Mouse (Mus musculus): ENCODE data around the gene Gm39115. TPM values are rescaled to one million over a fixed set of nuclear protein-coding genes. Genes with fewer than 3 reads are reported as not detected.

Gene Gm39115
- polyA plus RNA-seq, 1 experiment from 2014 or later = not detected

DNA sequence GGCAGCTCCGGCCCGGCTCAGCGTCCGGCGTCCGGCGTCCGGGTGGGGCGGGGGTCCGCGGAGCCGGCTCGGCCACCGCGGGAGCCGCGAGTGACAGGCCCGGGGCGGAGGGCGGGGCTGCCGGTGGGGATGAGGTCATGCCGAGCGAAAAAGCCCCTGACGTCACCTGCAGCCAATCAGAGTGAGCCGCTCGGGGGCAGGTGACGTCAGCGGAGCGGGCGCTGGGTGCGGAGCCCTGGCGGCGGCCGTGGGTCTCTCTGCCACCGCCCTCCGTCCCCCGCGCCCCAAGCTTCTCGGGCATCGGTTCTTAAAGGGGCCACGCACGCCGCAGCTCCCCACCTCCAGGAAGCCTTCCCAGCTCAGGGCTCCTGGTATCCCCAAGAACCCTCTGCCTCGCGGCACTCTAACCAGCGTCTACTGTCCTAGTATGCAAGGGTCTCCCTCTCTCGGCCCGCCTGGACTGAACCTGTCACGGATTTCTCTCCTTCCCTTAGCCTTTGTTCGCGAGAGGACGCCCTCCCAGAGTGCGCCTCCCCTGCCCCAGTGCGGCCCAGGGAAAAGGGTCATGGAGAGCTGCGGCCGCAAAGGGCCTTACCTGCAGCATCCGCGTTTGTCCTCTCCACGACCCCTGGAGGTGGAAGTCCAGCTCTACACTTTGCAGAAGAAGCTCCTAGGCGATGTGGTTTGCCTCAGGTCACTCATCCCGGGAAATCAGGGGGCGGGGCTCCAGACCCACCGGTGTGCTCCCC lies 40.5 kb downstream of the Gm39115 start, which contains the start of gene Dusp8:
Dusp8 (minus strand) TSS at position 661 of the 749 bp plus-strand sequence.
- Histone ChIP-seq H3K9me3 (replicated peaks) (no peaks in the 10 kb centered on the region), H3K27ac (replicated peaks) (0 out of 2 replicates have a peak within 1 kb of the TSS, but pooled peaks have one; percentile 22), H3K9ac (peak within 1 kb of the TSS; percentile 50), H3K4me1 (peaks cover 18% of the 10 kb centered on the region), H3K4me2 (replicated peaks) (peak within 1 kb of the TSS; percentile 92), H3K36me3 (no peaks in the 10 kb centered on the region), H3K27me3 (peaks cover 70% of the 10 kb centered on the region), H3K4me3 (replicated peaks) (peak within 1 kb of the TSS; percentile 73)
- peak; percentile 80 for ATAC-seq (ENCODE audit: insufficient number of reproducible peaks, low FRiP score, low TSS enrichment, low read depth)
- WGBS = under 1% methylated on average over 57 of the region's 63 CpGs

DNA sequence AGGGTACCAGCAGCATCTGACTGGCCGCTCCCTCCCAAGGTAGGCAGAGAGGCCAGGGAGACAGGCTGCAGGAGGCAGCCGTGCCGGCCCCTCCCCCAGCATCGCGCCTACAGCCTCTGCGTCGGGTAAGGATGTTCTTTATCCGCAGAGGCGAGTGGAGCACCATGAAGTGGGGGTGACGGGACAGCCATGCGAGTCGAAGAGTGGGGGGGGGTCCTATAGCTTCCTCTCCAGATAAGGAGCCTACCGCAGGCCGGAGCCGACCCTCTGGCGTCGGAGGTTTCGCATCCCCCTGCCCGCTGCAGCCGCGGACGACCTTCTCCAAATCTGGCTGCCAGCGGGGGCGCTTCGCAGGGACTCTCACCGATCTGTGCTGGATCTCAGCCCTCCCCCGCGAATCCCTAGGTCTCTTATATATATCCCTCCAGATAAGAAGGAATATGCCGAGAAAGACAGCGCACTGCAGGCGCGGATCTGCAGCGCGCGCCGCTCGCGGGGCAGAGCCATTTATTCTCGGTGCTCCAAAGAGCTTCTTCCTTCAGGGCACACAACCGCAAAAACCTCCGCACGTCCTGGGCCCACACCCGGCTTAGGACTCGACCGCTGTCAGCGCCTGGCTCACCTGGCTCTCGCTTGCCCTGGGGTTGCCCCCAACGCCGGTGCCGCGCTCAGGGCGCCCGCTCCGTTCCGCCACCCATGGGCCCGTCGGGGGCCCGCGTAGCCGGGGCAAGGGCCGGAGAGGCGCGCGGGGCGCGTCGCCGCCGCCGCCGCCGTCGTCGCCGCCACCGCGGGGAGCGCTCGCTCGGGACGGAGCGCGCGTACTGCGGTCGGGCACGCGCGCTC lies 41.3 kb downstream of the Gm39115 start:
- Histone ChIP-seq H3K36me3 (no peaks in the 10 kb centered on the region), H3K4me2 (replicated peaks) (peak overlapping the region; percentile 92), H3K27ac (replicated peaks) (peak overlapping the region; percentile 22; the same call in 1 of the 2 replicates), H3K4me3 (replicated peaks) (peak overlapping the region; percentile 73), H3K4me1 (peaks cover 22% of the 10 kb centered on the region), H3K9ac (peak overlapping the region; percentile 50), H3K9me3 (replicated peaks) (no peaks in the 10 kb centered on the region), H3K27me3 (peaks cover 79% of the 10 kb centered on the region)
- ATAC-seq (ENCODE audit: insufficient number of reproducible peaks, low FRiP score, low TSS enrichment, low read depth) = peak; percentile 5; the same call in 1 of the 2 replicates
- under 1% methylated on average over 89 of the region's 89 CpGs for WGBS

DNA sequence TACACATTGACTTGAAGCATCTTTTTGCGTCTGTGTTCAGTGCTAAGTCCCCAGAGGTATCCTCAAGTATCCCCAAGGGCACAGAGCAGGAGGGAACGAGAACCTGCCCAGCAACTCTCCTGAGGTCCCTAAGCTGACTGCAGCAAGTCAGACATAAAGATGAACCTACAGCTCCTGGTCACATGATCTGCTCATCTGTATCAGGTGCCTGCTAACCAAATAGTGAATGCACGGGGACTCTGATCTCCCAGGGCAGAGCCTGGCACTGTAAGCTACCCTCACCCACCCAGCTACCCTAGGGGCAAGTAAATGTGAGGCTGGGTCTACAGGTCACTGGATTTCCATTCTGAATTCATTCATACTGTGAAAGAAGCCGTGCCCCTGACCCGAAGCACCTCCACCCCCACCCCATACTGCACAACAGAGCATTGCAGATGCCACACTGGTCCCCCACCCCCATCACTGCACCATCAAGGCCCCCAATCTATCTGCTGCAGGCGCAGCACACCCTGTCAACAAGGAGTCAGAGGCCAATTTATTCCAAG lies 42.1 kb downstream of the Gm39115 start:
- H3K27ac ChIP-seq (replicated peaks) = no peak overlapping the region
- 21% methylated on average over 6 of the region's 6 CpGs for WGBS
- H3K4me3 ChIP-seq (replicated peaks) = peak overlapping the region; percentile 73
- peaks cover 86% of the 10 kb centered on the region for H3K27me3 ChIP-seq
- H3K36me3 ChIP-seq = no peaks in the 10 kb centered on the region
- H3K9ac ChIP-seq = no peak overlapping the region
- peak overlapping the region; percentile 92 for H3K4me2 ChIP-seq (replicated peaks)
- no peaks in the 10 kb centered on the region for H3K9me3 ChIP-seq (replicated peaks)
- H3K4me1 ChIP-seq = peaks cover 30% of the 10 kb centered on the region
- no peak for ATAC-seq (ENCODE audit: insufficient number of reproducible peaks, low FRiP score, low TSS enrichment, low read depth)

DNA sequence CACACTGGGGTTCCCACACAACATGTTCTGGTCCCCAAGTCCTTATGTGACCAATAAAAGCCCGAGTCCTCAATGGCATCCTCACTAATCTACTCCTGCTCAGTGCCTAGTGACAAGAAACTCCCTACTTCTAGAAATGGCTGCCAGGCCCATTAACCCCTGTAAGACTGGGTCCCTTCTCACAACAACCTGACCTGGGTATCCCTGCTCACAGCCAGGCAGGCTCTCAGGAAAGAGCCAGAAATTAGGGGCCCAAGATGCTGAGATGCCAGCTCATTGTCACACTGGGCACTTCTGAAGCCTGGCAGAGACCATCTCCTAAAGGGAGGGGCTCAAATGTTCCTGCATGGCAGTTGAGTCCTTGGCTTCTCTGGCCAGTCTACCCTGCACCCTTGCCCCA lies 42.8 kb downstream of the Gm39115 start:
- peaks cover 35% of the 10 kb centered on the region for H3K4me1 ChIP-seq
- no peaks in the 10 kb centered on the region for H3K9me3 ChIP-seq (replicated peaks)
- H3K4me2 ChIP-seq (replicated peaks) = peak overlapping the region; percentile 15; the same call in 1 of the 2 replicates
- no peak overlapping the region for H3K9ac ChIP-seq
- no peaks in the 10 kb centered on the region for H3K36me3 ChIP-seq
- no peak overlapping the region for H3K4me3 ChIP-seq (replicated peaks)
- no peak overlapping the region for H3K27ac ChIP-seq (replicated peaks)
- 24% methylated on average over 1 of the region's 1 CpGs for WGBS
- H3K27me3 ChIP-seq = peaks cover 94% of the 10 kb centered on the region
- no peak for ATAC-seq (ENCODE audit: insufficient number of reproducible peaks, low FRiP score, low TSS enrichment, low read depth)

DNA sequence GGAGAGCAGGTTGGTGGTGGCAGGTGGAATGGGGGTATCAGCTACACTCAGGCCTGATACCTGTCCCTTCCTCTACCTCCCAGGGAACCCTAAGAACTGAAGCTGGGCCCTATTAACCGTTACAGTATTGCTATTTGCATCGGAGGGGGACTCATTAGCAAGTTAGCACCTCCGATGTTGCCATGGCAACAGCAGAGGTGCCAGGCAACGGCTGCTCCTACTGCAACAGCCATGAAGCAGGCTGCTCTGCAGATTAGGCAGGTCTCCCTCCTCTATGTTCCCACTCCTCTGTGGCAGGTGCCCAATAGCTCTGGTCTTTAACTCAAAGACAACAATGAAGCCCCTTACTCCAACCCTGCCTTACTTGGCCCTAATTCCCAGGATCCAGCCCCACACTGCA lies 44.0 kb downstream of the Gm39115 start:
- no peak for ATAC-seq (ENCODE audit: insufficient number of reproducible peaks, low FRiP score, low TSS enrichment, low read depth)
- H3K4me1 ChIP-seq = peaks cover 35% of the 10 kb centered on the region
- no peak overlapping the region for H3K4me3 ChIP-seq (replicated peaks)
- no peaks in the 10 kb centered on the region for H3K9me3 ChIP-seq (replicated peaks)
- 17% methylated on average over 4 of the region's 4 CpGs for WGBS
- peaks cover 3% of the 10 kb centered on the region; the same call in 1 of the 2 replicates for H3K36me3 ChIP-seq
- H3K27me3 ChIP-seq = peaks cover 93% of the 10 kb centered on the region
- H3K27ac ChIP-seq (replicated peaks) = no peak overlapping the region
- no peak overlapping the region for H3K9ac ChIP-seq
- H3K4me2 ChIP-seq (replicated peaks) = no peak overlapping the region

DNA sequence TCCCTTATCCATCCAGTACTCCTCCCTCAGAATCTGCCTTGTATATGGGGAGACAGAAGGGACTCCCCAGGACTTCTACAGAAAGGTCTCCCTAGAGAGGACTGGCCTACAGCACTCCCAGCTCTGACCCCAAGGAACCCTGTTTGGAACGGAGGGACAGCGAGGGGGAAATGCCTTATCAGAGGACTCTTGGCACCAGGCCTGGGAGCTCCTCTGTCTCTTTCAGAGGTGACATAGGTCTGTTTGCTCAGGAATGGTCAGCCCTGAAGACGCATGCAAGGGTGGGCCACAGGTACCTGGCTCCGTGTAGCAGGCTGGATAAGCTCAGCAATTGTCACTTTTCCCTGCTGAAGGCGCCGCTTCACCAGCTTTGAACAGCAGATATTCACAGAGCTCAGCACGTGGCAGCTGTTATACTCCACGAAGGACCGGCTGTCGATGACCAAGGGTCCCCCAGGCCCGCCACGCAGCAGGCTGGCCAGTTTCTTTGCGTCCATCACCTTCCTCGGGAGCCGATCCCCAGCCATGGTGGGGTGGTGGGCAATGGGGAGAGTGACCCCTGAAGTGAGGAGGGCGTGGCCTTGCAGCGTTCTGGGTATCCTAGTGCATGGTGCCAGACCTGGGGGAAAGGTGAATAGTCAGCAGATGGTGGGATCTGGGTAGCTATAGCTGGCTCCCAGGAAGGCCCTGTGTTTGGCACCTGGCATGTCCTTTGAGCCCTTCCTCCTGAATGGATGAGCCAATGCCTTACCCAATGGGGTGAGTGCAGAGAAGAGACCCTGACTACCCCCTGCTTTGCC lies 46.0 kb downstream of the Gm39115 start:
- Histone ChIP-seq H3K36me3 (peaks cover 4% of the 10 kb centered on the region; the same call in 1 of the 2 replicates), H3K9me3 (replicated peaks) (no peaks in the 10 kb centered on the region), H3K27ac (replicated peaks) (no peak overlapping the region), H3K4me3 (replicated peaks) (no peak overlapping the region), H3K9ac (no peak overlapping the region), H3K4me1 (peaks cover 31% of the 10 kb centered on the region), H3K4me2 (replicated peaks) (no peak overlapping the region), H3K27me3 (peaks cover 91% of the 10 kb centered on the region)
- WGBS = 67% methylated on average over 17 of the region's 17 CpGs
- ATAC-seq (ENCODE audit: insufficient number of reproducible peaks, low FRiP score, low TSS enrichment, low read depth) = no peak

DNA sequence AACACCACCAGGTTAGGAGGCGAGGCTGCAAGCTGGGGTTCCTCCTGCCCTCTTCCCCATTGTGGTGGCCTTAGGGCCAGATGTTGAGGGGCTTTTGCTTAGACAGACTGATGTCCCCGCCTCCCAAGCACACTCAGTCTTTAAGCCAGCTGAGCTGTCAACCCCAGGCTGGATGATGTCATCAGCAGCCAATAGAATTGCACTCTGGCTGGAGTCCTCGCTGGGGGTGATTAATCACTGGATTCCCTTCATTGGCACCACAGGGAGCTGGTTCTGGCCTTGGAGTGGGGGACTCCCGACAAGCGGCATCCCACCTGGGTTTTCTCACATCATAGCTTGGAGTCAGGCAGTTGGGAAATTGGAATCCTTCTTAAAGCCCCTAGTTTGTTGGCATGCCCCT lies 46.9 kb downstream of the Gm39115 start:
- H3K27ac ChIP-seq (replicated peaks) = no peak overlapping the region
- H3K9ac ChIP-seq = no peak overlapping the region
- no peak overlapping the region for H3K4me3 ChIP-seq (replicated peaks)
- H3K9me3 ChIP-seq (replicated peaks) = no peaks in the 10 kb centered on the region
- peaks cover 4% of the 10 kb centered on the region; the same call in 1 of the 2 replicates for H3K36me3 ChIP-seq
- H3K4me2 ChIP-seq (replicated peaks) = no peak overlapping the region
- H3K4me1 ChIP-seq = peaks cover 34% of the 10 kb centered on the region
- 6% methylated on average over 5 of the region's 5 CpGs for WGBS
- ATAC-seq (ENCODE audit: insufficient number of reproducible peaks, low FRiP score, low TSS enrichment, low read depth) = no peak
- H3K27me3 ChIP-seq = peaks cover 90% of the 10 kb centered on the region

DNA sequence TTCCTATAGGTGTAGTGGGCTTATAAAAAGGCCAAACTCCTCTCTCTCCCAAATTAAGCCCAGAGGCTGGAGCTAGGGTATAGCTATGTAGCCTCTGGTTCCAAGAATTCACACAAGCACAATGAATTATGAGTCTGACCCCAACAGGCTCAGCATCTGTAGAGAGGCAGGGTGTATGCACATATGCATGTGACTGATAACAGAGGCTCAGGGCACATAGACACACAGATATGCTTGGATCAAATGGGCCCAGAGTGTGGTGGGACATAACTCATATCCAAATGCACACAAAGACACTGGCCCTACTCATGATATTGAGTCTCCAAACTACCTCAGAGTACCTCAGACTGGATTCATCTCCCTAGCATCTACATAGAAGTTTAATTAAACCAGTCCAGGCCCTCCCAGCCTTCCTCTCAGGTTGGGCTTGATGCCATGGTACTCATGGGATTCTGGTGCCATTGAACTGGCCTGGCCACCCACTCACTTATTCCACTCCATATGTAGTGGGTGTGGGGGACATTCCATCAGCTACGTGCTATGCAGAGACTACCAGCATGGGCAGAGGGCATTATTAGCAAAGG lies 48.7 kb downstream of the Gm39115 start:
- WGBS = 54% methylated on average over 1 of the region's 1 CpGs
- Histone ChIP-seq H3K9ac (no peak overlapping the region), H3K4me3 (replicated peaks) (no peak overlapping the region), H3K4me2 (replicated peaks) (no peak overlapping the region), H3K4me1 (peaks cover 43% of the 10 kb centered on the region), H3K27me3 (peaks cover 93% of the 10 kb centered on the region), H3K27ac (replicated peaks) (no peak overlapping the region), H3K9me3 (replicated peaks) (no peaks in the 10 kb centered on the region), H3K36me3 (peaks cover 4% of the 10 kb centered on the region; the same call in 1 of the 2 replicates)
- no peak for ATAC-seq (ENCODE audit: insufficient number of reproducible peaks, low FRiP score, low TSS enrichment, low read depth)

DNA sequence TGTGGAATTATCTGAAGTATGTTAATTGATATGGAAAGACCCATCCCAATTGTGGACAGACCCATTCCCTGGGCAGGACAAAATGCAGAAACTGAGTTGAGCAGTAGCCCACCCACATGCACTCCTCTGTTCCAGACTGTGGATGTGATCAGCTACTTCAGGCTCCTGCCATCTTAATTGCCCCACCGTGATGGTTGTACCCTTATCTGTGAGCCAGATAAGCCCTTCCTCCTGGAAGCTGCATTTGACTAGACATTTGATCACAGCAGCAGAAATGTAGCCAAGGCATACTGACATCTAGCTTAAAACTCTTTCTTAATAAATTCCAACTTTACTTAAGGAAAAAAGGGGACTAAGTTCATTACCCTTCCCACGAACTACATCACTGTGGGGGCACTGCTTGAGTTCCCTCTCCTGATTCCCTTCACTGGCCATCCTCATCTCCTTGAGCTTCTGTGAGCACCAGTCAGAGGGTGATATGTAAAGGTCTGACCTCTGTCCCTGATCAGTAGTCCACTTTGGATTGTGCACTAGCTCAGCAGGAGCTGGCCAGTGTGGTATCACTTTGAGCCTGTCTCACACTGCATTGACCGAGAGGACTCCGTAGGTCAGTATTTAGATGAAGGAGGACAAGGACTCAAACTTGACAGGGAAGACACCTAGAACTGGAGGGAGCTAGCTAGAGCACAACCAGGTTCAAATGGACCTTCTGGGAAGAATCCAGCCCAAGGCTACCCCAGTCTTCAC lies 49.5 kb downstream of the Gm39115 start:
- H3K27ac ChIP-seq (replicated peaks) = no peak overlapping the region
- H3K4me2 ChIP-seq (replicated peaks) = no peak overlapping the region
- H3K4me3 ChIP-seq (replicated peaks) = no peak overlapping the region
- no peak overlapping the region for H3K9ac ChIP-seq
- peaks cover 4% of the 10 kb centered on the region; the same call in 1 of the 2 replicates for H3K36me3 ChIP-seq
- H3K4me1 ChIP-seq = peaks cover 47% of the 10 kb centered on the region
- WGBS = 77% methylated on average over 4 of the region's 4 CpGs
- ATAC-seq (ENCODE audit: insufficient number of reproducible peaks, low FRiP score, low TSS enrichment, low read depth) = no peak
- peaks cover 94% of the 10 kb centered on the region for H3K27me3 ChIP-seq
- H3K9me3 ChIP-seq (replicated peaks) = no peaks in the 10 kb centered on the region
